Mouse (Mus musculus): ENCODE data around the gene Apeh.

The Apeh gene

GRCm38 (mm10) chr9:108051184-108051930, 43.0 kb downstream of the Apeh start:
- DNase-seq (ENCODE audit: low spot score): no peak

GRCm38 (mm10) chr9:108049561-108050251, 44.7 kb downstream of the Apeh start:
- no peak for DNase-seq (ENCODE audit: low spot score)

GRCm38 (mm10) chr9:108049016-108049455, 45.4 kb downstream of the Apeh start, which contains the start of gene Gmppb:
Gene Gmppb (plus strand): TSS chr9:108049242.
- peak; percentile 97 for DNase-seq (ENCODE audit: low spot score)

DNA sequence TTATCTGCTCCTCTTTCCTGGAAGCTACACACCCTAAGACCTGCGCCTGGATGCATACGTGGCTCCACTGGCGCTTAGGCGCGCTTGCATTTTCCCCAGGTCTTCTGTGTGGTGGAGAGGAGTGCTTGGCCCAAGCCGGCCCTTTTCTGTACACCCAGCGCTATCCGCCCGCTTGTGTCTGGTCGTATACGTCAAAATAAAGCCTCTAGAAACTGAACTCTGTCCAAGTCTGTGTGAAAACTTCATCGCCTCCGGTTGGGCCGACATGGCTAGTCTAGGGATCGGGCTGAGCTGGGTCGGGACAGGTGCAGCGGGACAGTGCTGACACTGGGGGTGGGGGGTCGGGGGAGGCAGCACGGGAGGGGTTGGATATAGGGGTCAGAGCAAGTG, 45.8 kb downstream of the Apeh start:
- DNase-seq (ENCODE audit: low spot score): no peak

DNA sequence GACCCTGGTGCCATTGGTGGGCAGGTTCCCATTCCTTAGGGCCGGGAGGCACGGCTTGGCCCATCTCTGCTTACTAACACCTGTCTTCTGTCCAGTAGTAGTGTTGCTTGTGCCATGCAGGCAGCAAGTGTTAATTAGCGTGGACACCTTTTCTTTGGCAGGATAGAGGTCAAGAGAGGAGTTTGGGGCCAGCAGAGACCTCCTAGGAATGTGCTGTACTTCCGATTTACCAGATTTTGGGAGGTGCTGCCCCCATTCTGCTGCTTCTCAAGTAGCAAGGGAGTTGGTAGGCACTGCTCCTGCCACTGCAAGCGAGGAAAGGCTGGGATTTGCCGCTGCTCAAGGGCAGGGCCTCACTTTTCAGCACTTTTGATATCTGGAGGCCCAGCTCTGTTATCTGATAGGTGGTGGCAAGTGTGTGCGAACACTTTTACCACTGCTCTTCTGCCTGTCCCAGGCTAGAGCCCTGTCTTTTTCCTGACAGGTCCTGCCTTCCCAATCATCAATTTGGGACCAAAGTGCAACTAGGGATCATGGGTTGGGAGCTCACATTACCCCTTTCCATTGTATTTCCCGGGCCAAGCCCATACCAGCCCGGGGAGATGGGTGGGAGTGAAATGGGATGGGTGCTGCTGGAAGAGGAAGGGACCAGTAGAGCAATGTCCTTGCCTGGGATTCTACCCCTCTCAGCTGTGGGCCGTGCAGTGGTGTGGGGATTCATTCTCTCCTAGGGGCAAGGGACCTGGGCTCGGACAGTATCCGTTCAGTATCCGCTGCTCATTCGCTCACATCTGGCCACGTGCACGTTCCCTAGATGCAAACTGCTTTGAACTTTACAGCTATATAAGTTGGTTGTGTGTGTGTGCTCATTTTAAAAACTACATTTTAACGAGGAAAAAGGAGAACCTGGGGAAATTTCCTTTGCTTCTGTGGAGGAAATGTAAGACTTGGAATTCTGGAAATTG, 46.5 kb downstream of the Apeh start:
- DNase-seq (ENCODE audit: low spot score): no peak

GRCm38 (mm10) chr9:108046582-108046981, 47.8 kb downstream of the Apeh start:
- no peak for DNase-seq (ENCODE audit: low spot score)

DNA sequence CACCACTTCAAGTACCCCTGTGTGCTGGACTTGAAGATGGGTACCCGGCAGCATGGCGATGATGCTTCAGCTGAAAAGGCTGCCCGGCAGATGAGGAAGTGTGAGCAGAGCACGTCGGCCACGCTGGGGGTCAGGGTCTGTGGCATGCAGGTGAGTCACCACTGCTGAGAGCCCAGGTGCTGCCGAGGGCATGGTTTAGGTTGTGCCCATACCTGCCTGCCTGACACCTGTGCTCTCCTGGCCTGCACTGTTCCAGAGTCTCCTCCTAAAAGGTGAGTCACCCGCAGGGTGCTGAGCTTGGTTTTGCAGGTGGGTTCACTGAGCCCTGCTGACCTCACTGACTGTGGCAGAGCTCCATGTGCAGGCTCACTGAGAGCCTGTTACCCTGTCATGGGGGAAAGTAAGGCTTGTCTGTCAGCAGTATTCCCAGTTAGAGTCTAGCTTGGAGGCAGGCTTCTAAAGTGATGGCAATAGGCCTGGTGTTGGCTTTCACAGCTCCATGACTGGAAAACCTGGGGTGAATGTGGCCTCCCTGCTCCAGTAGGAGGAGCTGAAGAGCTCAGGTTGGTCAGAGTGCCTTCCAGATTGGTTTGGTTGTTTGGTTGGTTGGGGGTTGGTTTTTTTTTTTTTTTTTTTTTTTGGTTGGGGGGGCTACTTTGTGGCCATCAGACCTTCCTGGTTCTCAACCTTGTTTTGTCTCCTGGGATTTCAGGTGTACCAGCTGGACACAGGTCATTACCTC, 49.5 kb downstream of the Apeh start:
- no peak for DNase-seq (ENCODE audit: low spot score)
